Mouse (Mus musculus) CH12.LX (cell line): ENCODE results near the gene Por.

Experiments
- CHD1 ChIP-seq: IDR thresholded peaks from 2 replicates; pipeline ENCODE4 v1.6.1; 2012; ENCODE audit warnings: low read depth, low read length, improper control_type of control experiment, inconsistent platforms
- CTCF ChIP-seq, 2 experiments: IDR thresholded peaks in 1 of 2; conservative IDR thresholded peaks in 1 of 2; 2 replicates each; pipeline ENCODE4 v1.5.1; 2011 to 2012; ENCODE audit warnings: low read depth in 2 of 2, low read length in 2 of 2, improper control_type of control experiment in 1 of 2, inconsistent platforms in 1 of 2, mild to moderate bottlenecking in 1 of 2, moderate library complexity in 1 of 2
- EP300 ChIP-seq: IDR thresholded peaks from 2 replicates; pipeline ENCODE4 v1.6.1; 2011; ENCODE audit warnings: low read length, improper control_type of control experiment
- ETS1 ChIP-seq: conservative IDR thresholded peaks from 2 replicates; pipeline ENCODE4 v1.6.1; 2012; ENCODE audit warnings: low read depth, mild to moderate bottlenecking, inconsistent platforms, low read length, improper control_type of control experiment, moderate library complexity
- HCFC1 ChIP-seq: IDR thresholded peaks from 2 replicates; pipeline ENCODE4 v1.6.1; 2012; ENCODE audit warnings: low read depth, mild to moderate bottlenecking, inconsistent platforms, low read length, improper control_type of control experiment
- MAFK ChIP-seq: IDR thresholded peaks from 2 replicates; pipeline ENCODE4 v1.6.1; 2011; ENCODE audit warnings: low read length, improper control_type of control experiment; ENCODE audit not compliant: insufficient replicate concordance
- MEF2A ChIP-seq: IDR thresholded peaks from 2 replicates; pipeline ENCODE4 v1.6.1; 2014; ENCODE audit warnings: low read depth, mild to moderate bottlenecking, inconsistent platforms, low read length, improper control_type of control experiment, borderline replicate concordance
- NRF1 ChIP-seq: IDR thresholded peaks from 2 replicates; pipeline ENCODE4 v1.6.1; 2014; ENCODE audit warnings: low read depth, mild to moderate bottlenecking, inconsistent platforms, low read length, improper control_type of control experiment, moderate library complexity
- POLR2A ChIP-seq: IDR thresholded peaks from 2 replicates; pipeline ENCODE4 v1.6.1; 2011; ENCODE audit warnings: low read depth, mild to moderate bottlenecking, improper control_type of control experiment, low read length
- SIN3A ChIP-seq: IDR thresholded peaks from 2 replicates; pipeline ENCODE4 v1.6.1; 2012; ENCODE audit warnings: low read length, improper control_type of control experiment, inconsistent platforms
- TBP ChIP-seq: conservative IDR thresholded peaks from 2 replicates; pipeline ENCODE4 v1.6.1; 2011; ENCODE audit warnings: low read depth, low read length, improper control_type of control experiment
- UBTF ChIP-seq: IDR thresholded peaks from 2 replicates; pipeline ENCODE4 v1.6.1; 2012; ENCODE audit warnings: low read depth, mild to moderate bottlenecking, inconsistent platforms, low read length, improper control_type of control experiment, moderate library complexity
- USF1 ChIP-seq: IDR thresholded peaks from 2 replicates; pipeline ENCODE4 v1.6.1; 2014; ENCODE audit warnings: low read depth, mild to moderate bottlenecking, inconsistent platforms, low read length, improper control_type of control experiment
- ZMIZ1 ChIP-seq: IDR thresholded peaks from 2 replicates; pipeline ENCODE4 v1.6.1; 2012; ENCODE audit warnings: low read depth, mild to moderate bottlenecking, inconsistent platforms, low read length, improper control_type of control experiment

DNA sequence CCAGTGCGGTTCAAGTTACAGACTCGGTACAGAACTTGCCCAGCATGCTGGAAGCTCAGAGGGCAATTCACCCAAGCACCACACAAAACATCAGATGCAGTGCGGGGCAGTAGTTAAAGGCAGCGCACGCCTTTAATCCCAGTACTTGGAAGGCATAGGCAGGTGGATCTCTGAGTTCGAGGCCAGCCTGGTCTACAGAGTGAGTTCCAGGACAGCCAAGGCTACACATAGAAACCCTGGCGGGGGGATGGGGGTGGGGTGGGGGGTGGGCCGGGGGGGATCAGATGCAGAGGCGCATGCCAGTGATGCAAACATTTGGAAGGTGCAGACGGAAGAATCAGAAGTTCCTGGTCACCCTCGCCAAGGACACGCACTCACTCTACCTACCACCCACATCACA, 74.9 kb downstream of the Por start:
- TF ChIP-seq ETS1 (no peak), CTCF (conservative IDR thresholded peaks at IDR 0.05 in 1 of 2, IDR thresholded peaks at IDR 0.05 in 1 of 2; ENCODE audit: low read depth in 2 of 2, low read length in 2 of 2) (no peak), ZMIZ1 (no peak), HCFC1 (no peak), EP300 (no peak), UBTF (no peak), POLR2A (no peak), SIN3A (no peak), MAFK (no peak), USF1 (no peak), CHD1 (no peak), NRF1 (no peak), TBP (no peak), MEF2A (no peak)
